Mouse (Mus musculus): ENCODE results near the gene Iqschfp.

GRCm38 (mm10) chr3:67884335-67884734 is 7.7 kb upstream of the Iqschfp start:
- TF ChIP-seq CTCF (IDR thresholded peaks at IDR 0.05): no peak
- no peak for TF ChIP-seq EP300 (IDR thresholded peaks at IDR 0.05)

All from lung, postnatal 0 days (tissue).